Mouse (Mus musculus) neural tube, embryonic 12.5 days (tissue): ENCODE measurements at regions not wholly inside any gene's neighbourhood (a gene's known extent, or its start where the extent isn't known, plus 50 kb on each side); places are given as distances from the start of the nearest gene placed in this dataset.

Experiments used
- ATAC-seq: fragments of 200-750 bp; cut with Nextera tagmentation; 2 replicates; pipeline ENCODE4 v1.8.0; 2017; ENCODE audit warnings: low read depth, mild to moderate bottlenecking, moderate TSS enrichment, moderate library complexity; ENCODE audit not compliant: low FRiP score
- H3K27ac ChIP-seq: fragments of 300-500 bp; sonication (generic); 2 replicates; pipeline ENCODE4 v1.5.1; 2016
- H3K27me3 ChIP-seq: fragments of 300-500 bp; sonication (generic); replicated peaks from 2 replicates; pipeline ENCODE4 v1.6.1; 2016; ENCODE audit warnings: mild to moderate bottlenecking
- H3K36me3 ChIP-seq: fragments of 300-500 bp; sonication (generic); 2 replicates; pipeline ENCODE4 v1.6.1; 2016; ENCODE audit warnings: mild to moderate bottlenecking
- H3K4me1 ChIP-seq: fragments of 300-500 bp; sonication (generic); 2 replicates; pipeline ENCODE4 v1.6.1; 2016
- H3K4me2 ChIP-seq: fragments of 300-500 bp; sonication (generic); replicated peaks from 2 replicates; pipeline ENCODE4 v1.6.1; 2016; ENCODE audit warnings: mild to moderate bottlenecking
- H3K4me3 ChIP-seq: fragments of 300-500 bp; sonication (generic); 2 replicates; pipeline ENCODE4 v1.5.1; 2016
- H3K9ac ChIP-seq: fragments of 300-500 bp; sonication (generic); 2 replicates; pipeline ENCODE4 v1.6.1; 2016; ENCODE audit warnings: mild to moderate bottlenecking
- H3K9me3 ChIP-seq: fragments of 300-500 bp; sonication (generic); 2 replicates; pipeline ENCODE4 v1.6.1; 2016; ENCODE audit warnings: mild to moderate bottlenecking
- WGBS: fragments of 180-500 bp; shearing (Covaris S2); methylation state at CpG from one replicate; pipeline ENCODE4 v1.1.7; 2016; 5-methylcytosine and 5-hydroxymethylcytosine counted together

DNA sequence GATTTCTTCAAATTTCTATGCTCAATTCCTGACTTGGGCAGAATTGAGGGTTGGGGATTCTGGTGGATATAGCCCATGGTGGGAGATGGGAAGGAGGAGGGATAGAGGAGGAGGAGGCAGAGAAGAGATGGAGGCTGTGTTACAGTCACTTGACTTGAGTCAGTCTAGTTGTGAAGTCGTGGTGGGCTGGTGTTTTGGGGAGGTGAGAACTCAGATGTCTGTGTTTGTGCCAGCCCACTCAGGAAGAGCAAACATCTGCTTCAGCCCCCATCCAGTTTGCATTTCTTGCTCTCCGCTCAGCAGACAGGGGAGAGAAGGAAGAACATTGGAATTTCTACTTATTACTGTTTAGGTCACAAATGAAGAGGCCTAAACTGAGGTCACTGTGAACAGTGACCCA, 189.9 kb upstream of the Plpp4 start:
- Histone ChIP-seq H3K36me3 (no peaks in the 10 kb centered on the region), H3K9me3 (no peaks in the 10 kb centered on the region), H3K9ac (no peak overlapping the region), H3K27ac (no peak overlapping the region), H3K27me3 (no peaks in the 10 kb centered on the region), H3K4me3 (no peak overlapping the region), H3K4me1 (no peaks in the 10 kb centered on the region), H3K4me2 (no peak overlapping the region)
- no peak for ATAC-seq
- 89% methylated on average over 2 of the region's 2 CpGs for WGBS

DNA sequence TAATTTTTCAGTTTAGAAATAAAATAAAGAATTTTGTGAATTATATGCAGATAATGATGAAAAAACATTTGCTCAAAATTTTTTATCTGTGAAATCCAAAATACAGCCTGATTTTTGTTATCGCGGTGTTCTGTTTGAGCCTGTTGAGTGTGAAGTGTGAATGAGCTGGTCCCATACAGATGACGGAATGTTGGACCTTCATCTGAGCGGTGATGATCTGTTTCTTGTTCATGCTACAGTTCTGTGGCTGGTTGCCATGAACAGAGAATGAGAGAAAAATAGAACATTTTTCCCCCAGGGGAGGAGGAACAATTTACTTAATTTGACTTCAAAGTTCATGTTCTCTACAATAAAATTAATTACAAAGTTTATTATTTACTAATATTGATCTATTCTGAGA, 188.7 kb upstream of the Plpp4 start:
- no peaks in the 10 kb centered on the region for H3K9me3 ChIP-seq
- H3K9ac ChIP-seq = no peak overlapping the region
- H3K4me2 ChIP-seq = no peak overlapping the region
- WGBS = 96% methylated on average over 4 of the region's 4 CpGs
- H3K27me3 ChIP-seq = no peaks in the 10 kb centered on the region
- no peaks in the 10 kb centered on the region for H3K4me1 ChIP-seq
- no peak overlapping the region for H3K4me3 ChIP-seq
- no peak overlapping the region for H3K27ac ChIP-seq
- no peak for ATAC-seq
- no peaks in the 10 kb centered on the region for H3K36me3 ChIP-seq

DNA sequence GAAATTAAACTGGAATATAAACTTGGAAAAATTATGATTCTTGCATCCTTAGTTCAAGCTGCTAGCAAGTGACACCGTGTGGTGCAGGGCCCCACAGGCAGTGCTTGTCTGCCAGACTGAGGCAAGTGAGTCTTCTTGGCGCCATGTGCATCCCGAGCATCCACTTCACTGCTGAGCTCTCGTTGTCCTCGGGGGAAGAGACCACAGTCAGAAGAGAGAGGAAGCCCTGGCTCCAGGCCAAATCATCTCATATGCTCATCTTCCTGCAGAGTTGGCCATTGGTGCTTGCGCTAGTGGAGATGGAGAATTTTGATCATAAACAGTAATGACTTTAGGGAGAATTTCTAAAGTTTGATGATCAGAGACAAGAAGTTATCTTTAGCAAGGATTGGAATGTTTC, 177.0 kb upstream of the Plpp4 start:
- H3K4me3 ChIP-seq = no peak overlapping the region
- no peaks in the 10 kb centered on the region for H3K9me3 ChIP-seq
- no peaks in the 10 kb centered on the region for H3K36me3 ChIP-seq
- no peak overlapping the region for H3K27ac ChIP-seq
- no peak overlapping the region for H3K9ac ChIP-seq
- H3K27me3 ChIP-seq = no peaks in the 10 kb centered on the region
- no peak for ATAC-seq
- no peaks in the 10 kb centered on the region for H3K4me1 ChIP-seq
- H3K4me2 ChIP-seq = no peak overlapping the region
- WGBS = 84% methylated on average over 6 of the region's 6 CpGs

DNA sequence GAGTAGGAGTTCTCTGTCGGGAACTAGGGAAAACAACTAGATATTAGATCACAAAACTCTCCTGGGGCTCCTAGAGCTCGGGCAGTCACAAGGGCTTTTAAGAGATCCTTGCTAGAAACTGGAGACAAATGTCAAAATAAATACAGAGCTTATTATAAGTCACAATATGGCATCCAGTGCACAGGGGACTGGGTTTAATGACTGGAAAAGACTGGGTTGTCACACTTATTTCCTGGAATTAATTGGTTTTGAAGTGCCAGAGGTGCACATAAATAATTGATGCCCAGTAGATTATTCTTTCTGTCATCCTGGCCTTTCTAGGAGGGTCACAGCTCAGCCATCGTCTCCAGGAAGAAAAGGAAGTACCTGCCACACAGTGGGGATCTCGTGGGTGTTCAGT, 165.4 kb upstream of the Plpp4 start:
- H3K9ac ChIP-seq = no peak overlapping the region
- 38% methylated on average over 4 of the region's 4 CpGs for WGBS
- no peak overlapping the region for H3K27ac ChIP-seq
- H3K27me3 ChIP-seq = no peaks in the 10 kb centered on the region
- H3K9me3 ChIP-seq = no peaks in the 10 kb centered on the region
- H3K4me1 ChIP-seq = peaks cover 6% of the 10 kb centered on the region; the same call in 1 of the 2 replicates
- no peak overlapping the region for H3K4me3 ChIP-seq
- no peak for ATAC-seq
- H3K36me3 ChIP-seq = no peaks in the 10 kb centered on the region
- H3K4me2 ChIP-seq = no peak overlapping the region

DNA sequence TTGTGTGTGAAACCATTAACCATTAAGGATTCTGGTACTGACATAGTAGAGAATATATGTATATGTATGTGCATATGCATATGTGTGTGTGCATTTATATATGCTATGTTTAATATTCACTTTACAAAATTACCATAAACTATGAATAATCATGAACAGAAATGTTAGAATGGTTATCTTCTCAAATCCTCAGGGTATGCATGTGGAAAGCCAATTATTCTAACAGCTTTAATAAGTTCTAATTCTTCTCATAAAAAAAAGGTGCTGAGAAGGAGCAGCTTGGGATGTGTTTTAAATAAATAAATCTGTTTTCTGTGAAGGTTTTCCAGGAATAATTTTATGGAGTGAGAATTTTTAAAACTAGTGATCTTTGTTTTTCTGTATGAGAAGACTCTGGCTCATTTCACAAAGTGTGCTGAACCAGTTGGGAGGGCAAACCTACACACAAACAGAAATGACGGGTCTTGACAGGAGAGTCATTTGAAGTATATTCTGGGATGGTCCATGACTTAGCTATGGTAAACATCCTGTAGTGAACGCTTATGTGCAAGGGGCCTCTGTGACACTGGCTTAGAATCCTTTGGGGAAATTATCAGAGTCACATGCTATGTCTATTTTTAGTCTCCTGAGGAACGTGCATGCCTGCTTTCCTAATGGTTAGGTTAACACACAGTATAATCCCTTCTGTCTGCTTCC, 160.3 kb upstream of the Plpp4 start:
- H3K9me3 ChIP-seq = no peaks in the 10 kb centered on the region
- H3K4me3 ChIP-seq = no peak overlapping the region
- H3K4me2 ChIP-seq = no peak overlapping the region
- peaks cover under 1% of the 10 kb centered on the region; the same call in 1 of the 2 replicates for H3K4me1 ChIP-seq
- no peak overlapping the region for H3K9ac ChIP-seq
- 69% methylated on average over 3 of the region's 3 CpGs for WGBS
- no peaks in the 10 kb centered on the region for H3K27me3 ChIP-seq
- no peak for ATAC-seq
- no peaks in the 10 kb centered on the region for H3K36me3 ChIP-seq
- no peak overlapping the region for H3K27ac ChIP-seq

DNA sequence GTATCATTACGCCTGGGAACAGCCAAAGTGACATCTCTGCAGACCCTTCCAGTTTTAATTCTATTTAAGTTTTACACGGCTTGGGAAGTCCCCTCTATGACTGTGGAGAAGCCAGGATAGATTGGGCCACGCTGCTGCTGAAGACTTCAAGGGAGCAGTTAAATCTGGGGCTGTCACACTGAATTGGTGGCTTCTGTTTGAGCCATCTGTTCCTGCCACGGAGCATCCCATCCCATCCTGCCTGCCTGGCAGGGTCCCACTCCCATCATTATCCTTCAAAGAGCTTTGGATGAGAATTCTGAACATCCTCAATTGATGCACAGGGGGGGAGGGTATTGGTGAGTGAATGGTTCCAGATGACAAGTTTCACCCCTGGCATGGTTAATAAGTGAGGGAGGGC, 154.4 kb upstream of the Plpp4 start:
- H3K4me3 ChIP-seq = no peak overlapping the region
- no peaks in the 10 kb centered on the region for H3K4me1 ChIP-seq
- H3K4me2 ChIP-seq = no peak overlapping the region
- no peaks in the 10 kb centered on the region for H3K27me3 ChIP-seq
- H3K36me3 ChIP-seq = no peaks in the 10 kb centered on the region
- no peak overlapping the region for H3K27ac ChIP-seq
- H3K9ac ChIP-seq = no peak overlapping the region
- no peaks in the 10 kb centered on the region for H3K9me3 ChIP-seq
- whole genome bisulfite sequencing = 59% methylated on average over 4 of the region's 4 CpGs
- no peak for ATAC-seq

DNA sequence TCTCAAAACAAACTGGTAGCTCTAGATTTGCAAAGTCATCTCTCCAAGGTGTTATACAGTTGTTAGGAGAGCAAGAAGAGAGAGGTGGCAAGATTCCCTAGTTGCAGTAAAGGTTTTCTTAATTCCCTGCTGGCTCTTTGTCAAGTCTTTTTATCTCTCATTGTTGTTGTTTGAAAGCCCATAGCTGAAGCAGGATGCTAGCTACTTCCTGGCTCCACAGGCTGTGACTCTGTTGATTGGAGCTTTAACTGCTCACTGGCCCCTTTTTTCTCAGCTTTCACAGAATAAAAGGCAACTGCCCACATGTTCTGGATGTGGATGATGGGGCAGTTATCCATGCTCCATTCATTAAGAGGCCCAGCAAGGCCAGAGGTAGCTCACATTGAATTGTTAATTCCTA, 122.7 kb upstream of the Plpp4 start:
- H3K27me3 ChIP-seq = no peaks in the 10 kb centered on the region
- H3K27ac ChIP-seq = no peak overlapping the region
- no peak overlapping the region for H3K9ac ChIP-seq
- H3K9me3 ChIP-seq = no peaks in the 10 kb centered on the region
- ATAC-seq = no peak
- no peak overlapping the region for H3K4me2 ChIP-seq
- H3K4me1 ChIP-seq = peaks cover 10% of the 10 kb centered on the region
- no peak overlapping the region for H3K4me3 ChIP-seq
- H3K36me3 ChIP-seq = no peaks in the 10 kb centered on the region

DNA sequence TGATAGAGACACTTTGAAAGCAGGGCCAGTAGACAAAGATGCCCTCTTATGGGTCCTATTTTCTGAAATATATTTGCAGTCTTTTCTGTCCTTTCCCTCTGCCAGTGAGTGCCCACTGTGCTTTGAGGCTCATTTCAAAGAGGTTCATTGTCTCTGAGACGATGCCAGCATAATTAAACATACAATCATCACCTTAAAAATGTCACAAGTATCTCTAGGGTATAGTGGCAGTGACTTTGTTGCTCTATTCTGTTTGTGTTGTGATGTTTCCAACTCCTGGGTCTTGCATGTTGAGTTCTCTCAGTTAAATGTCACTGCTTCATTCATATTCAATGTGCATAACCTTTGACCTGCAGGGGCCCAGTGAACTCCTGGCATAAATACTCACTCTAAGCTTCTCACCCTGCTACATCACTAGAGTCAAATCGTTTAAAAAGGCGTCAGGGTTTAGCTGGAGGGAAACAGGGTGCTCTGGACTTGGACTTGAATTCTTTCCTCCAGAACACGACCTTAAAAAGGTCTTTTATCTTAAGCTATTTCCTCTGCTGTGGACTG, 122.1 kb upstream of the Plpp4 start:
- peaks cover 10% of the 10 kb centered on the region for H3K4me1 ChIP-seq
- H3K36me3 ChIP-seq = no peaks in the 10 kb centered on the region
- no peak overlapping the region for H3K4me2 ChIP-seq
- H3K4me3 ChIP-seq = no peak overlapping the region
- H3K27me3 ChIP-seq = no peaks in the 10 kb centered on the region
- no peak for ATAC-seq
- H3K9ac ChIP-seq = no peak overlapping the region
- no peaks in the 10 kb centered on the region for H3K9me3 ChIP-seq
- no peak overlapping the region for H3K27ac ChIP-seq
- WGBS = 5% methylated on average over 4 of the region's 4 CpGs

DNA sequence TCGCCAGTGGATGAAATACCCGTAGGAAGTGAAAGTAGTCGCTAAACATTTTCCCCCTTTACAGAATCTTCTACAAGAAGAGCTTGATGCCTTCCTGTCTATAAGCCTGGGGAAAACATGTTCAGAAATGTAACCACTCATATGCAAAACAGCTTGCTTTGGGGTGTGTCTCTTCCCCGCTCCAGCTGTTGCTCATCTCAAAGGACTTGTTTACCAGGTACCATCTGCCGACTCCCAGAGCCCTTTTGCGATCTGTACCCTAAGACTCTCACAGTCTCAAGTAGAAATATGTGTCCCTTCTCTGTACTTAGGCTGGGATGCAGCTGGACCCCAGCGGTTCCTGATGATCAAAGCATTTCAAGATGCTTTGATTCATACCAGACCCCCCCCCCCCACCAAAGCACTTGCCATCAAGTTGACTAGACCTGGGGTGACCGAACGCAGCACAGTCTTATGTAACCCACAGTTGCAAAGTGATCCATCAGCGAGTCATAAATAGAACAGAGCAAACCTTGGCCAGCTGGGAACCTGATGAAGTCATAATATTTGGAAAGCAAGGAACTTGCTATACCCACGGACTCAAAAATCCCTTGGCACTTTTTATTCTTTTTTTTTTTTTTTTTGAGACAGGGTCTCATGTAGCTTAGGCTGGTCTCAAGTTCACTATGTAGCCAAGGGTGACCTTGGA, 119.4 kb upstream of the Plpp4 start:
- Histone ChIP-seq H3K36me3 (no peaks in the 10 kb centered on the region), H3K27me3 (no peaks in the 10 kb centered on the region), H3K4me1 (peaks cover 17% of the 10 kb centered on the region), H3K27ac (no peak overlapping the region), H3K9ac (no peak overlapping the region), H3K4me3 (no peak overlapping the region), H3K9me3 (no peaks in the 10 kb centered on the region), H3K4me2 (no peak overlapping the region)
- whole genome bisulfite sequencing = 86% methylated on average over 11 of the region's 11 CpGs
- ATAC-seq = no peak

DNA sequence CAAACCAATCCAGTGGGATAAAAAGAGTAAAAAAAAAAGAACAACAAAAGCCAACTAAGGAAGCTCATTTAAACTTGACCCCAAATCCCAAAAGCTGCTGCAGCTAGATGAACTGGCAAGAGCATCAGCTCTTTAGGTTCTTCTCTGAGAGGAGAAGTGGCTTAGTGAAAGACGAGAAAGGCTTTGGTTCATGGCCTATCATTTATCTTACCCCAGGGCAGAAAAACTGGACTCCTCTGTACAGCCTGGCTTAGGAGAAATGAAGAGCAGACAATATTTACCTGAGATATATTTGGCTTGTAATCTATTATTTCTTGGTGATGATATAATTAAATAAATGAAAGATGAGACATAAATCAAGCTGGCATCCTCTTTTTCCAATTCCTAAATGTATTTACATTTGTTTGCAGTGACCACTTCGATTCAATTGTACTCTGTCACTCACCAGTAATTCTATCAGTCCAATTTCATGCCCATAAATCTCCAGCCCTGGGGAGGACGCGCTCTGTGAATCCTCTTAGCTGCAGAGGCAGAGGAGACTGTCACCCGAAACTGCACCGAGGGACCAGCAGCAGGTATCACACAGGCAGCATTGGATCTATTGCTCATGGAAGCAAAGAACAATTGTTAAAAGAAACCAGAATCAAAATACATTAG, 114.8 kb upstream of the Plpp4 start:
- H3K9ac ChIP-seq = no peak overlapping the region
- no peak overlapping the region for H3K27ac ChIP-seq
- H3K4me1 ChIP-seq = peaks cover 7% of the 10 kb centered on the region
- WGBS = 7% methylated on average over 6 of the region's 6 CpGs
- ATAC-seq = no peak
- no peak overlapping the region for H3K4me3 ChIP-seq
- H3K9me3 ChIP-seq = no peaks in the 10 kb centered on the region
- 0 out of 2 replicates have a peak overlapping the region, but pooled peaks have one; percentile 15 for H3K4me2 ChIP-seq
- no peaks in the 10 kb centered on the region for H3K36me3 ChIP-seq
- H3K27me3 ChIP-seq = no peaks in the 10 kb centered on the region

DNA sequence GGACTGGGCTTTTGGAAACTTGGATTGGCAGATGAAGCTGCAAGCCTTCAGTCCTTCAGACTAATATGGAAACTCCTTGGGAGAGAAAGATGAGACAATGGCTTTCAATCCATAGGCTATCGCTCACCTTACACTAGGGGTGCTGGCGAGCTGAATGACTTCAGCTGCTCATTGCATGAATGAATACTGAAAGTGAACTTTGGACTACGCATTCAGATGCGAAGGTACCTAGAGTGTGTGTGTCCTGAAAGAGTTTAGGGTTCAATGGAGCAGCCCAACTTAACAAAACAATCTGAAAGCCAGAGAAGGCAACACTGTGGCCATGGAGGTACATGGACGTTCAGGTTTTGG, 114.3 kb upstream of the Plpp4 start:
- Histone ChIP-seq H3K36me3 (no peaks in the 10 kb centered on the region), H3K4me3 (no peak overlapping the region)

DNA sequence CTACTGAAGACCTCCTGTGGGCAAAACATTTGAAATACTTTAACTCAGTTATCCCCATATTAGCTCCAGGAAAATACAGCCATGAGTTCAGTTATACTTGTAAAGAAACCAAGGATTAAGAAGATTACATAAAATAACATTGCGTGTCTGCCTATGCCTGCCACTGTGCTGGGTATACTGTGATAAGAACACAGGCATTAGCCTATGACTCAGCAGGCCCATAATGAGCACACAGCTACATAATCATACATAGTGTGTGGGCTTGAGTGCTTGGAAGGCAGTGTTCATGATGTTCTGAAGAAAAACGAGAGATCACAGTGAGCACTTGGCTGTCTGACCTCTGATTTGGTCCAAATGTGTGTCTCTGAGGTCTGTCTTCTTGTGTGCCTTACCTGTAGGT, 101.3 kb upstream of the Plpp4 start:
- Histone ChIP-seq H3K4me2 (no peak overlapping the region), H3K36me3 (no peaks in the 10 kb centered on the region), H3K27me3 (no peaks in the 10 kb centered on the region), H3K9ac (no peak overlapping the region), H3K4me3 (no peak overlapping the region), H3K9me3 (no peaks in the 10 kb centered on the region), H3K27ac (no peak overlapping the region), H3K4me1 (no peaks in the 10 kb centered on the region)
- WGBS = 87% methylated on average over 2 of the region's 2 CpGs
- ATAC-seq = no peak

More for the DNA sequence above, 114.3 kb upstream of the Plpp4 start:
- no peak overlapping the region for H3K9ac ChIP-seq
- no peaks in the 10 kb centered on the region for H3K9me3 ChIP-seq
- peaks cover 7% of the 10 kb centered on the region for H3K4me1 ChIP-seq
- 0 out of 2 replicates have a peak overlapping the region, but pooled peaks have one; percentile 15 for H3K4me2 ChIP-seq
- ATAC-seq = no peak
- no peaks in the 10 kb centered on the region for H3K27me3 ChIP-seq
- H3K27ac ChIP-seq = no peak overlapping the region
- WGBS = 52% methylated on average over 5 of the region's 5 CpGs
